Mouse (Mus musculus) embryonic facial prominence, embryonic 10.5 days (tissue): ENCODE measurements around the gene Slc2a8. TPM values are rescaled to one million over a fixed set of nuclear protein-coding genes. Genes with fewer than 3 reads are reported as not detected.

Experiments
- DNase-seq: peaks from one replicate; pipeline ENCODE4 v3.0.0-alpha.2; 2017; ENCODE audit warnings: low spot score
- H3K27ac ChIP-seq: fragments of 300-500 bp; sonication (generic); replicated peaks from 2 replicates; pipeline ENCODE4 v1.5.1; 2016; ENCODE audit warnings: mild to moderate bottlenecking
- H3K27me3 ChIP-seq: fragments of 300-500 bp; sonication (generic); replicated peaks from 2 replicates; pipeline ENCODE4 v1.6.1; 2016; ENCODE audit warnings: low read depth, mild to moderate bottlenecking; ENCODE audit not compliant: poor library complexity, severe bottlenecking
- H3K36me3 ChIP-seq: fragments of 300-500 bp; sonication (generic); replicated peaks from 2 replicates; pipeline ENCODE4 v1.6.1; 2016; ENCODE audit warnings: mild to moderate bottlenecking, moderate library complexity
- H3K4me1 ChIP-seq: fragments of 300-500 bp; sonication (generic); 2 replicates; pipeline ENCODE4 v1.6.1; 2016
- H3K4me3 ChIP-seq: fragments of 300-500 bp; sonication (generic); 2 replicates; pipeline ENCODE4 v1.5.1; 2016; ENCODE audit warnings: mild to moderate bottlenecking, moderate library complexity
- H3K9me3 ChIP-seq: fragments of 300-500 bp; sonication (generic); 2 replicates; pipeline ENCODE4 v1.6.1; 2016; ENCODE audit warnings: mild to moderate bottlenecking
- WGBS: fragments of 180-500 bp; shearing (Covaris S2); methylation state at CpG from one replicate; pipeline ENCODE4 v1.1.7; 2016; 5-methylcytosine and 5-hydroxymethylcytosine counted together
- polyA plus RNA-seq: library from polyadenylated mRNA; unstranded; fragments of >200 nt; fragmentation: Nextera tagmentation; extraction: Ambion mirVana; gene quantifications from 2 replicates; pipeline ENCODE4 v1.2.1, GENCODE M21; 2016

Slc2a8 gene
- polyA plus RNA-seq, 1 experiment from 2014 or later, result 21.5 TPM

DNA sequence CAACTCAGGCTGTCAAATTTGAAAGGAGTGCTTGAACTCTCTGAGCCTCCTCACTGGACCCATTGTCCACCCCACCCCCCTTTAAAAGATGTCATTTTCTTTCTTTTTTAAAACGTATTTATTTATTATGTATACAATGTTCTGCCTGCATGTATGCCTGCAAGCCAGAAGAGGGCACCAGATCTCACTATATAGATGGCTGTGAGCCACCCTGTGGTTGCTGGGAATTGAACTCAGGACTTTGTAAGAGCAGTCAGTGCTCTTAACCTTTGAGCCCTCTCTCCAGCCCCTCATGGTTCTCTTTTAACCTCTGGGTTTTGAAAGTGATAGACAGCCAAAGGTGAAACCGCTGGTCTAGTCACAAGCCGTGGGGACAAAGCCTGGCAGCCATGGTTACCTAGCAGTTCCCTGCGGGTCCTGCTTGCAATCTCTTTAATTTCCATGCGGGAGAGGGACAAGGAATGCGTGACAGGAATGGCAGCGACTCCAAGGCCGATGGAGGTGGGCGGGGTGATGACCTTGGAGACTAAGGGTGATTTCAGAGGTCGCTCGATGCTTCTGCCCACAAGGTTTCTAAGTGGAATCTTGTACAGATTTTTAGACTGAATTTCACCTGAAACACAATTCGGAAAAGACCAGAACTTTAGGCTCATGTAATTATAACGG lies 8.4 kb upstream of the Slc2a8 start:
- WGBS, result 56% methylated on average over 13 of the region's 13 CpGs
- Histone ChIP-seq H3K27ac (no peak overlapping the region), H3K4me3 (no peak overlapping the region), H3K9me3 (no peaks in the 10 kb centered on the region), H3K36me3 (no peaks in the 10 kb centered on the region), H3K4me1 (peaks cover 7% of the 10 kb centered on the region), H3K27me3 (no peaks in the 10 kb centered on the region)
- DNase-seq, result no peak

DNA sequence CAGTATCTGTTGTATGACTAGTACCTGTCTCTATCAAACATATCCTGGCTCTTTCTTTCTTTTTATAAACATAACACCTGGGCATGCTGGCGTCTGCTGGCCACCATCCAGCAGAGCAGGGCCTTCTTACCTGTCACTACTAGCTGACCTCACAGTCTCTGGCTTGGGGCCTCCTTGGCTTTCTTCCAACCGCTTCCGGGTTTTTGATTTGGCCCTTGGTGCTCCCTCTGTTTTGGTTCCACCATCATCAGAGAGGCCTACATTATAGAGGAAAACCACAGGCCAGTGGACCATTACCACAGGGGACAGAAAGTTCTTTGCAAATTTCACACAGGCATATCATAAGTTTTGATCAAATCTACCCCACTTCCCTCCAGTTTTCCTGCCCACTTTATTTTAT lies 7.5 kb upstream of the Slc2a8 start:
- H3K9me3 ChIP-seq, result no peaks in the 10 kb centered on the region
- H3K27me3 ChIP-seq, result no peaks in the 10 kb centered on the region
- H3K4me1 ChIP-seq, result peaks cover 5% of the 10 kb centered on the region
- H3K4me3 ChIP-seq, result no peak overlapping the region
- no peak overlapping the region for H3K27ac ChIP-seq
- no peak for DNase-seq
- 88% methylated on average over 3 of the region's 3 CpGs for WGBS
- H3K36me3 ChIP-seq, result no peaks in the 10 kb centered on the region

DNA sequence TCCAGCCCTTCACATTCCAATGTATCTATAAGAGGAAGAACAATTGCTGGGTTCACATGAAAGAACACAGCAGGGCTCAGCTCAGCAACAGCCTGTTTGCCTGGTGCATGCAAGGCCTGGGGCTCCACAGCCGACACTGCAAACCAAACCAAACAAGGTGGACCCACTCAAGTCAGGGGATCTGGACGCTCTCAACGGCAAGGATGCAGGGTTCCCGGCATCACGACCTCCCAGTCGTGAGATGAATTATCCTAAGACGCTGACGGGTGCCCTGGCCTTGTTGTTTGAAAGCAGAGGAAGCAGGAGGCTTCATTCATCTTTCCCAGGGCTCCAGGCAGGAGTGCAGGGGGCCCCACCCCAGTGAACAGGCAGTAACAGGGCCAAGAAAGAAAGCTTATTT lies 4.0 kb upstream of the Slc2a8 start:
- H3K4me3 ChIP-seq, result no peak overlapping the region
- H3K4me1 ChIP-seq, result peaks cover 23% of the 10 kb centered on the region
- H3K27ac ChIP-seq, result no peak overlapping the region
- no peak for DNase-seq
- 73% methylated on average over 8 of the region's 8 CpGs for WGBS
- no peaks in the 10 kb centered on the region for H3K36me3 ChIP-seq
- no peaks in the 10 kb centered on the region for H3K9me3 ChIP-seq
- no peaks in the 10 kb centered on the region for H3K27me3 ChIP-seq

DNA sequence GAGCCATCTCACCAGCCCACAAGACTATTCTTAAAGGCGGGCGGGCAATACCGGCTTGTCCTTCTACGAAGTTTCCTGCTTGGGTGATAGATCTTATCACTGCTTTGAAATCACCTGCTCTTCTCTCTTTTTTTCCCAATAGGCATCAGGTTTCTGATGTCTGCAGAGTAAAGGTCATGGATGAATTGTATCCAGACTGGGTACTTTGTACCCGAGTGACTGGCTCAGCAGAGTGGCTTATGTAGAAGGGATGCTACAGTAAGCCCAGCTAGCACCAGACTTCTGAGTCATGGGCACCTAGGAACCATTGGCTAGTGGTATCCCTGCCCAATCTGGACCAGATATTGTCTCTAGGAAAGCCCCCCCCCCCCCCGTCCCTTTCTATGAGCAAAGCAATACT lies 1.7 kb upstream of the Slc2a8 start:
- 55% methylated on average over 6 of the region's 6 CpGs for WGBS
- Histone ChIP-seq H3K27ac (no peak overlapping the region), H3K27me3 (no peaks in the 10 kb centered on the region), H3K4me3 (no peak overlapping the region), H3K9me3 (no peaks in the 10 kb centered on the region), H3K36me3 (no peaks in the 10 kb centered on the region), H3K4me1 (peaks cover 28% of the 10 kb centered on the region)
- no peak for DNase-seq

DNA sequence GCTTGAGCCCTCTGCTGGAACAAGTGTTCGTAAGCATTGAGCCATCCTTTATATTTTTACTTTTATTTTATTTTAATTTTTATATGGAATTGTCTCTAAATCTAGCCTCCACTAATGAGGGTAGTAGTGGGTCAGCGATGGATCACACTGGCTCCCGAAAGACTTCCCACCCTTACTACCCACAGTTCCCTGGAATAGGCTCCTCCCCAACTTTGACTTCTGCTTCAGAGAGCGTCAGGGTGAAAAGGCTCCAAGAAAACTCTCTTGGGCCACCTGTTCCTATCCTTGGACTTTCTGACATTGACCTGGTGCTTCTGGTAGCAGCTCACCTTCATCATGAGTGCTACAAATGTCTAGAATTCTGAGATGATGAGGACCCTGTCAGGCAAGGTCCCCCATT lies 817 bp upstream of the Slc2a8 start:
- H3K9me3 ChIP-seq, result no peaks in the 10 kb centered on the region
- H3K27me3 ChIP-seq, result no peaks in the 10 kb centered on the region
- peak overlapping the region; percentile 88 for H3K4me3 ChIP-seq
- WGBS, result 8% methylated on average over 4 of the region's 4 CpGs
- peak overlapping the region; percentile 48; the same call in 1 of the 2 replicates for H3K27ac ChIP-seq
- H3K4me1 ChIP-seq, result peaks cover 28% of the 10 kb centered on the region
- no peaks in the 10 kb centered on the region for H3K36me3 ChIP-seq
- DNase-seq, result no peak

DNA sequence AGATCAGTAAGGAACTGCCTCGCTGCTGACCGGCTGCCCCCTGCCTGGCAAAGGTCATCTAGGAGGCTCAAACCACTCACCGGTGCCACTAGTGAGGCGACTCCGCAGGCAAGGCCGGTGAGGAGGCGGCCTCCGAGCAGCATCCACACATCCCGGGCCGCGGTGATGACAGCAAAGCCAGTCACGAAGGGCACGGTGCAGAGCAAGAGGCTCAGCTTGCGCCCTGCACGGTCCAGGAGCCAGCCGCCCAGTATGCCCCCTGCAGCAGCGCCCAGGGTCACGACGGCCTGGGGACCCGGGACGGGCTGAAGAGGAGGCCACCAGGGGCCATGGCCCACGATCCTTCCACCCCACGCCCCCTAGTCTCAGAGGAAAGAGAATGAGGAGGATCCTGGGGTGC lies 602 bp downstream of the Slc2a8 start:
- peak overlapping the region; percentile 86 for H3K27ac ChIP-seq

DNA sequence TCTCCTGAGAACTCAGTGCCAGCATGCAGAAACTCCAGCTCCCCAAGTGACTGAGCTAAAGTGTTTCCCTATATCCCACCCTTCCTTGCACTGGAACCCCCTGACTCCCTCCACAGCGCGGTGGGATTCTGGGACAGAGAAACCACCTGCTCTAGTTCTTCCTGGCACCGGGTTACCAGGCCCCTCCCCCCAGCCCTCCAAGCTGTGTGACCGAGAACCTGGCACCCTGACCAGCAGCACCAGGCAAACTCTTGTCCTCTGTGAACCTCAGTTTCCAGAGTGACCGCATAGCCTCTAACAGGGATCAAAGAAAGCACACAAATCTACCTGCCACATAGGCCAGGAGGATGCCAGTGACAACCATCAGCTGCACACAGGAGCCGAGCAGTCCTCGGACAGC lies 2.2 kb downstream of the Slc2a8 start:
- 88% methylated on average over 7 of the region's 7 CpGs for WGBS
- no peaks in the 10 kb centered on the region for H3K27me3 ChIP-seq
- H3K36me3 ChIP-seq, result peaks cover 23% of the 10 kb centered on the region
- H3K4me3 ChIP-seq, result no peak overlapping the region
- H3K27ac ChIP-seq, result no peak overlapping the region
- H3K4me1 ChIP-seq, result peaks cover 35% of the 10 kb centered on the region
- DNase-seq, result no peak
- no peaks in the 10 kb centered on the region for H3K9me3 ChIP-seq

More for the DNA sequence above, 602 bp downstream of the Slc2a8 start:
- WGBS, result 2% methylated on average over 23 of the region's 23 CpGs
- H3K4me1 ChIP-seq, result peaks cover 35% of the 10 kb centered on the region
- H3K27me3 ChIP-seq, result no peaks in the 10 kb centered on the region
- no peaks in the 10 kb centered on the region for H3K9me3 ChIP-seq
- peaks cover 7% of the 10 kb centered on the region; the same call in 1 of the 2 replicates for H3K36me3 ChIP-seq
- peak overlapping the region; percentile 88 for H3K4me3 ChIP-seq
- peak; percentile 40 for DNase-seq

DNA sequence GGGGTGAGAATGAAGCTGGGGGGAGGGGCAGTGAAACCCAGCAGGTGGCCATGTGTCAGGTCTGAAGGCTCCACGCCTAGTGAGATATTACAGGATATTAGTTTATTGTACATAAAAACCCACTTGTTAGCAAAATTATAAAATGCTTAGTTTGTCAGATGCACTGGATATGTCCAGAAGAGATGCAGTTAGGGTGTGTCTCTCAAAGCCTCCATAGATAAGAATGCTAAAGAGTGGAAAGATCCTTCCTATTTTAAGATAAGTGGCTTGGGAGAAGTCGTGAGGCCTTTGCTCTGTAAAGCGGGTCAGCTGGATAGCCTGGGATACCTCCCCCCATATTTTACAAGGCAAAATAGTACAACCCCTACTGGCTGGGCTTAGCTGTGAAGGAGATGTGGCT lies 3.2 kb downstream of the Slc2a8 start:
- Histone ChIP-seq H3K4me3 (no peak overlapping the region), H3K9me3 (no peaks in the 10 kb centered on the region), H3K4me1 (peaks cover 34% of the 10 kb centered on the region), H3K27me3 (no peaks in the 10 kb centered on the region), H3K27ac (no peak overlapping the region), H3K36me3 (peaks cover 33% of the 10 kb centered on the region)
- 83% methylated on average over 3 of the region's 3 CpGs for WGBS
- no peak for DNase-seq

DNA sequence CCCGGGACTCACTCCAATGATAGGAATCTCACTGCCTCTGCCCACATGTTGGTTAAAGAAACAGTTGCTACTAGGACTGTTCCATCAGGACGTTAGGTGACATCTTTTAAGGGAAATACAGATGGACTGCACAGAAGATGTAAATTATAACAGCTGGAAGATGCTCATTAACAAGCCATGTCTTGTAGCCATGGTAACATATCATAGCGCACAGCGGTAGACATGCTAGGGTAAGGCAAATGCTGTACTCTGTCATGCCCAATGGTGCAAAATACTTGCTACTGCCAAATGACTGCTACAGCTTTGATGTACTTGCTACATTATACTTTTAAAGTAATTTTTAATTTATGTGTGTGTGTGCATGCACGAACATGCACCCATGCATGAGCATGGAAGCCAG lies 4.8 kb downstream of the Slc2a8 start:
- Histone ChIP-seq H3K27ac (no peak overlapping the region), H3K27me3 (no peaks in the 10 kb centered on the region), H3K9me3 (no peaks in the 10 kb centered on the region), H3K4me1 (peaks cover 22% of the 10 kb centered on the region), H3K36me3 (peaks cover 46% of the 10 kb centered on the region), H3K4me3 (no peak overlapping the region)
- DNase-seq, result no peak
- WGBS, result 85% methylated on average over 5 of the region's 5 CpGs

DNA sequence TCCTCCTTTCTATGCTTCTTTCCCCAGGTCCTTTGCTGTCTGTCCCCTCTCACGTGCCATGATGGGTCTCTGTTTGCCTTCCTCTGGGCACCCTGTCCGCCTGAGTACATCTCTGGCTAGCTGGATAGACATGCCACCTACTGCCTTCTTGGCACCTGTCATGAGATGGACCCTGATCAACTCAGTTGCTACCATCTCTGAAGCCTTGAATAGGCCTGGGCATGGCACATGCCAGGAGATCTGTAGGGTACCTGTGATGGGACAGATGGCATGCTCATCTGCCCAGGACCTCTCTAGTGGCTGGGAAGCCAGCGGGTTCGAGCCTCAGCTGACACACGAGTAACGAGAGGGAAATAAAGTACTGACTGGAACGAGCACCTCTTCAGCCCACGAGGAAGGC lies 7.7 kb downstream of the Slc2a8 start:
- Histone ChIP-seq H3K9me3 (no peaks in the 10 kb centered on the region), H3K27ac (no peak overlapping the region), H3K4me3 (no peak overlapping the region), H3K36me3 (peaks cover 46% of the 10 kb centered on the region), H3K4me1 (peaks cover 6% of the 10 kb centered on the region; the same call in 1 of the 2 replicates), H3K27me3 (no peaks in the 10 kb centered on the region)
- WGBS, result 91% methylated on average over 8 of the region's 8 CpGs
- no peak for DNase-seq

DNA sequence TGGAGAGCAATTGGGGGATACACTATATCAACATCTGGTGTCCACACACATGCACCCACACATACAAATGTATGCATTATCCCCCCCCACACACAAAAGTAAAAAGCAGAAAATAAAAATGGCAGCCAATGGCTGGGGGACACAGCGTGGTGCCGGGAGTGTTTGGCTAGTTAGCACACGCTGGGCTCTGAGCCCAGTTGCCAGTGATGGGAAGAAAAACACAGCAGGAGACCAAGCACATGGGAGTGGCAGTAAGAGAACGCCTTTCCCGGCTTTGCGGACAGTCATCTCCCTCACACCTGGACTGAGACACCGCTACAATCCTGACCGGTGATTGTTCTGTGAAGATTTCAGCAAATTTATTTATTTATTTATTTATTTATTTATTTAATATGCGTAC lies 10.6 kb downstream of the Slc2a8 start:
- Histone ChIP-seq H3K27ac (no peak overlapping the region), H3K4me1 (peaks cover 15% of the 10 kb centered on the region), H3K9me3 (no peaks in the 10 kb centered on the region), H3K4me3 (no peak overlapping the region), H3K36me3 (peaks cover 39% of the 10 kb centered on the region), H3K27me3 (no peaks in the 10 kb centered on the region)
- 41% methylated on average over 9 of the region's 9 CpGs for WGBS
- DNase-seq, result no peak

DNA sequence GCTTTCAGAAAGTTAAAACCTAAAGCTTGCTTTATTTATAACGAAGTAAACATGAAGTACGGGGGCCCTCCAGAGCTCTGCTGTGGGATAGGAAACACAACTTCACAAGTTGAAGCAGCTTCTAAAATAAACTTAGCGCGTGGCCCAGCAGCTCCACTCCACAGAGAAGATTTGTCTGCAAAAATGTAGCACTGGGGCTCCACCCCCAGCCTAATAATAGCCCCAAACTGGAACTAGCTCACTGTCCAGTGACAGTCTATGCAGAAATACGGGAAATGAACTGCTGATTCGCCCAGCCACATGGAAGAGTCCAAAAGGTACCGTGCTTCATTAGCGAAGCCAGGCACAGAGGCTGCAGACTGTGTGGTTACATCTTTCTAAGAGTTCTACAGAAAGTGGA lies 12.6 kb downstream of the Slc2a8 start:
- Histone ChIP-seq H3K4me1 (peaks cover 31% of the 10 kb centered on the region), H3K9me3 (no peaks in the 10 kb centered on the region), H3K4me3 (no peak overlapping the region), H3K27ac (no peak overlapping the region), H3K27me3 (no peaks in the 10 kb centered on the region), H3K36me3 (peaks cover 28% of the 10 kb centered on the region)
- DNase-seq, result no peak
- 90% methylated on average over 8 of the region's 8 CpGs for WGBS

DNA sequence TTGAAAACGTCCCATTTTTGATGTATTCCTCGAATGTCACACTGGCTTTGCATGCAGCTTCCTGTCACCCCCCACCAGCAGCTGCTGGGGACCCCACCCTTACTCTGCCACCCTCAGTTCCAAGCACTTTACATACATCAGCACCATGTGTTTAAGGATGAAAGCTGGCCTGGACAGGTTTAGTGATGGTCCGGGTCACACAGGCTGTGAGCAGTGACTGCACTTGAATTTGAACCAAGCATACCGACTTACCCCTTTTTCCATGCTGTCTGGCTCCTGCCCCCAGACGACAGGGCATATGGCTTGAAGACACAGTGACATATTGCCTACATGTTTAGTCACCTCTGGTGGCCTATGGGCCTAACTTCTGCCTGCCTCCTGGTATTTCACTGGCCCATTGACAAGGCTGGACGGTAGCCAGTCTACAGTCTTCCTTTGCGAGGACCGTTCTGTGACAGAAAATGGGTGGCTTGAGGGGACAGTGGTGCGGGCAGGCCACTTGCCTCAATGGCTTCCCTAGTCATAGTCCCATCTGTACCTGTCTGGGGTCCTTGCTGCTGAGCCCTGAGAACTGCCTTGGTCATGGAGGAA lies 13.8 kb downstream of the Slc2a8 start:
- H3K4me3 ChIP-seq, result peak overlapping the region; percentile 78; the same call in 1 of the 2 replicates
- peaks cover 28% of the 10 kb centered on the region for H3K36me3 ChIP-seq
- H3K9me3 ChIP-seq, result no peaks in the 10 kb centered on the region
- no peaks in the 10 kb centered on the region for H3K27me3 ChIP-seq
- 90% methylated on average over 9 of the region's 9 CpGs for WGBS
- H3K4me1 ChIP-seq, result peaks cover 43% of the 10 kb centered on the region
- DNase-seq, result no peak
- H3K27ac ChIP-seq, result no peak overlapping the region
